Comparison of ENCODE assay signal across 12 mouse cellular contexts in genomic region chr8:70904532-70904931, GRCm38 (mm10). TPM values are rescaled to one million over a fixed set of nuclear protein-coding genes. Genes with fewer than 3 reads are reported as not detected.
A peak's percentile ranks its signal among the peaks of the same experiment; 100 is the strongest.
DNase-seq lines count a peak whose midpoint lies in the region; ATAC-seq and TF ChIP-seq lines count a peak whose summit lies in the region.
"Had no signal": no experiment of that assay in that cellular context is flagged by ENCODE, and none has a peak within 500 bp of the region (broad histone marks: within the 10 kb centered on the region; RNA-seq: fewer than 3 reads in every experiment).

No protein-coding gene starts in this region.

- H3K27me3 ChIP-seq in stomach, embryonic 16.5 days (ENCODE audit: control insufficient read depth, insufficient read depth, low read length), result no peaks in the 10 kb centered on the region
- no peaks in the 10 kb centered on the region for H3K27me3 ChIP-seq in stomach, postnatal 0 days (ENCODE audit: control insufficient read depth, insufficient read depth, low read length)
- no peaks in the 10 kb centered on the region for H3K27me3 ChIP-seq in lung, embryonic 16.5 days (ENCODE audit: control insufficient read depth, insufficient read depth, low read depth, low read length)

- intact Hi-C loops in left cerebral cortex, postnatal 36 days (cut with DNase I), result no loop called here
- intact Hi-C loops in gastrocnemius, postnatal 14 days (cut with DNase I; ENCODE audit: low total_unique reads), result loop anchor here (5.0 kb wide), 1 partner anchor 58 kb away; no protein-coding TSS in a partner anchor

- no peak for TF ChIP-seq CTCF in stomach, postnatal 0 days (IDR thresholded peaks at IDR 0.05; ENCODE audit: low read depth)

- H3K36me3 ChIP-seq in stomach, embryonic 16.5 days (ENCODE audit: control insufficient read depth, insufficient read depth, low read length), result no peaks in the 10 kb centered on the region
- no peaks in the 10 kb centered on the region for H3K36me3 ChIP-seq in stomach, postnatal 0 days (ENCODE audit: control insufficient read depth, insufficient read depth, low read length)
- H3K36me3 ChIP-seq in lung, embryonic 16.5 days (ENCODE audit: control insufficient read depth, insufficient read depth, low read length), result no peaks in the 10 kb centered on the region

- no peak for TF ChIP-seq EP300 in stomach, postnatal 0 days (optimal IDR thresholded peaks at IDR 0.05)

- H3K4me1 ChIP-seq in stomach, embryonic 16.5 days (ENCODE audit: control insufficient read depth, insufficient read depth, low read length), result peaks cover 10% of the 10 kb centered on the region
- no peaks in the 10 kb centered on the region for H3K4me1 ChIP-seq in stomach, postnatal 0 days (replicated peaks; ENCODE audit: control insufficient read depth, insufficient read depth)
- H3K4me1 ChIP-seq in lung, embryonic 16.5 days (replicated peaks; ENCODE audit: control insufficient read depth, insufficient read depth, low read length), result peaks cover 11% of the 10 kb centered on the region

- no peak overlapping the region for H3K4me3 ChIP-seq in stomach, embryonic 16.5 days (replicated peaks; ENCODE audit: low read length)
- no peak overlapping the region for H3K4me3 ChIP-seq in stomach, postnatal 0 days (ENCODE audit: low read depth, low read length)
- H3K4me3 ChIP-seq in lung, embryonic 16.5 days (ENCODE audit: low read length), result no peak overlapping the region

- WGBS in stomach, embryonic 16.5 days, result 53% methylated on average over 4 of the region's 4 CpGs
- 45% methylated on average over 4 of the region's 4 CpGs for WGBS in stomach, postnatal 0 days
- WGBS in lung, embryonic 16.5 days, result 41% methylated on average over 4 of the region's 4 CpGs

- H3K4me2 ChIP-seq in stomach, embryonic 16.5 days (ENCODE audit: low read depth, low read length), result no peak overlapping the region
- H3K4me2 ChIP-seq in stomach, postnatal 0 days (replicated peaks; ENCODE audit: low read depth), result no peak overlapping the region
- no peak overlapping the region for H3K4me2 ChIP-seq in lung, embryonic 16.5 days (ENCODE audit: low read depth, low read length)

- H3K9me3 ChIP-seq in stomach, embryonic 16.5 days (replicated peaks; ENCODE audit: control insufficient read depth, low read length), result no peaks in the 10 kb centered on the region
- H3K9me3 ChIP-seq in stomach, postnatal 0 days (ENCODE audit: control insufficient read depth, low read length), result no peaks in the 10 kb centered on the region
- no peaks in the 10 kb centered on the region for H3K9me3 ChIP-seq in lung, embryonic 16.5 days (ENCODE audit: control insufficient read depth, low read length)
- H3K9me3 ChIP-seq: neural tube, embryonic 13.5 days had no signal

- ATAC-seq in stomach, embryonic 16.5 days (ENCODE audit: insufficient read depth, low FRiP score), result no peak
- no peak for ATAC-seq in stomach, postnatal 0 days (ENCODE audit: low FRiP score, low TSS enrichment)
- peak; percentile 18 for ATAC-seq in lung, embryonic 16.5 days (ENCODE audit: low read depth)
- ATAC-seq: intestine, postnatal 0 days had no signal

- no peak overlapping the region for H3K9ac ChIP-seq in stomach, embryonic 16.5 days (ENCODE audit: low read length)
- no peak overlapping the region for H3K9ac ChIP-seq in stomach, postnatal 0 days (ENCODE audit: low read length)
- no peak overlapping the region for H3K9ac ChIP-seq in lung, embryonic 16.5 days (ENCODE audit: low read length)

- peak; percentile 20 for DNase-seq in cerebellum, adult 11-12 months
- no peak for DNase-seq in cerebellum, adult 11 months
- DNase-seq in stomach, postnatal 0 days (ENCODE audit: low spot score), result no peak
- no peak for DNase-seq in left cerebral cortex, postnatal 36 days (ENCODE audit: low spot score in 2 of 2)
- DNase-seq in gastrocnemius, postnatal 14 days, result no peak
- no peak for DNase-seq in thymus, postnatal 36 days
- DNase-seq: embryo, embryonic 11 days; gastrocnemius, postnatal 25 days had no signal

- peak overlapping the region; percentile 40; the same call in 1 of the 2 replicates for H3K27ac ChIP-seq in stomach, embryonic 16.5 days (ENCODE audit: low read length)
- no peak overlapping the region for H3K27ac ChIP-seq in stomach, postnatal 0 days (replicated peaks)
- H3K27ac ChIP-seq in lung, embryonic 16.5 days (ENCODE audit: low read length), result peak overlapping the region; percentile 93; the same call in 1 of the 2 replicates

RNA-seq across cellular contexts. Expression of gene Map1s, which starts 1.2 kb away (rescaled TPM):
- 39.8 and 41.4 TPM in 2 replicates for polyA plus RNA-seq in stomach, embryonic 16.5 days (2015; fragmentation: Nextera tagmentation; extraction: Ambion mirVana)
- 15.2 and 15.6 TPM in 2 replicates for polyA plus RNA-seq in stomach, postnatal 0 days (2015; fragmentation: Nextera tagmentation; extraction: Ambion mirVana)
- polyA plus RNA-seq in lung, embryonic 16.5 days (2015; fragmentation: Nextera tagmentation; extraction: Ambion mirVana), result 45.9 and 49.2 TPM in 2 replicates
- 10 to 100 TPM; 78.7 to 82.1 TPM for total RNA-seq in left cerebral cortex, postnatal 36 days (2021)
- 10 to 100 TPM; 13.8 to 15.5 TPM for total RNA-seq in gastrocnemius, postnatal 14 days (2021)

RNA-seq across cellular contexts. Expression of gene Rpl18a, which starts 7.3 kb away (rescaled TPM):
- polyA plus RNA-seq in stomach, embryonic 16.5 days (2015; fragmentation: Nextera tagmentation; extraction: Ambion mirVana), result 3,565 and 3,656 TPM in 2 replicates
- 4,207 and 4,214 TPM in 2 replicates for polyA plus RNA-seq in stomach, postnatal 0 days (2015; fragmentation: Nextera tagmentation; extraction: Ambion mirVana)
- 5,017 and 5,100 TPM in 2 replicates for polyA plus RNA-seq in lung, embryonic 16.5 days (2015; fragmentation: Nextera tagmentation; extraction: Ambion mirVana)
- 100 to 1,000 TPM; 558 to 677 TPM for total RNA-seq in left cerebral cortex, postnatal 36 days (2021)
- total RNA-seq in gastrocnemius, postnatal 14 days (2021), result 1,000 to 10,000 TPM; 1,213 to 1,382 TPM

RNA-seq across cellular contexts. Expression of gene Slc5a5, which starts 12.0 kb away (rescaled TPM):
- polyA plus RNA-seq in stomach, embryonic 16.5 days (2015; fragmentation: Nextera tagmentation; extraction: Ambion mirVana), result 8.2 and 13.8 TPM in 2 replicates
- polyA plus RNA-seq in stomach, postnatal 0 days (2015; fragmentation: Nextera tagmentation; extraction: Ambion mirVana), result 42.8 and 58.5 TPM in 2 replicates
- polyA plus RNA-seq in lung, embryonic 16.5 days (2015; fragmentation: Nextera tagmentation; extraction: Ambion mirVana), result 0.13 and 0.16 TPM in 2 replicates
- 10 to 100 TPM in 1 of 2 experiments, 1 to 10 TPM in 1; 8.9 to 12.1 TPM for total RNA-seq in left cerebral cortex, postnatal 36 days (2021)
- under 1 TPM in 1 of 2 experiments, not detected in 1; 0.08 TPM for total RNA-seq in gastrocnemius, postnatal 14 days (2021)
- total RNA-seq: gastrocnemius, postnatal 25 days had no signal

RNA-seq across cellular contexts. Expression of gene Ccdc124, which starts 30.8 kb away (rescaled TPM):
- 85.6 and 89.6 TPM in 2 replicates for polyA plus RNA-seq in stomach, embryonic 16.5 days (2015; fragmentation: Nextera tagmentation; extraction: Ambion mirVana)
- 73.2 and 74.1 TPM in 2 replicates for polyA plus RNA-seq in stomach, postnatal 0 days (2015; fragmentation: Nextera tagmentation; extraction: Ambion mirVana)
- 99.2 and 106 TPM in 2 replicates for polyA plus RNA-seq in lung, embryonic 16.5 days (2015; fragmentation: Nextera tagmentation; extraction: Ambion mirVana)
- total RNA-seq in left cerebral cortex, postnatal 36 days (2021), result 100 to 1,000 TPM in 1 of 2 experiments, 10 to 100 TPM in 1; 88.6 to 108 TPM
- total RNA-seq in gastrocnemius, postnatal 14 days (2021), result 10 to 100 TPM; 50.3 to 50.9 TPM

RNA-seq across cellular contexts. Expression of gene Kcnn1, which starts 41.5 kb away (rescaled TPM):
- polyA plus RNA-seq in stomach, embryonic 16.5 days (2015; fragmentation: Nextera tagmentation; extraction: Ambion mirVana), result 1.4 TPM in 2 replicates
- 0.64 and 0.72 TPM in 2 replicates for polyA plus RNA-seq in stomach, postnatal 0 days (2015; fragmentation: Nextera tagmentation; extraction: Ambion mirVana)
- 0.40 and 0.99 TPM in 2 replicates for polyA plus RNA-seq in lung, embryonic 16.5 days (2015; fragmentation: Nextera tagmentation; extraction: Ambion mirVana)
- 10 to 100 TPM; 18.3 to 27.0 TPM for total RNA-seq in left cerebral cortex, postnatal 36 days (2021)
- 1 to 10 TPM; 5.4 to 6.6 TPM for total RNA-seq in gastrocnemius, postnatal 14 days (2021)
